Mouse (Mus musculus): ENCODE data around the gene Igsf21.

GRCm38 (mm10) chr4:140104795-140105194 lies 141.8 kb downstream of the Igsf21 start:
- TF ChIP-seq POLR2A (IDR thresholded peaks at IDR 0.05; ENCODE audit: insufficient read length, low read depth), result no peak
- TF ChIP-seq MAX (IDR thresholded peaks at IDR 0.05; ENCODE audit: low read depth), result no peak
- no peak for TF ChIP-seq USF1 (IDR thresholded peaks at IDR 0.05; ENCODE audit: low read depth)

Data from myocyte (in vitro differentiated cells).